In genomic region chr3:105799375-105799774, GRCm38 (mm10) we compare ENCODE assay signal across 8 mouse cellular contexts. TPM values are rescaled to one million over a fixed set of nuclear protein-coding genes. Genes with fewer than 3 reads are reported as not detected.
DNase-seq lines count a peak whose midpoint lies in the region; ATAC-seq and TF ChIP-seq lines count a peak whose summit lies in the region.

No protein-coding gene starts in this region.

- in situ Hi-C loops in CH12.LX (cut with MboI; ENCODE audit: low pct_ligation_motif_present, low pct_unique_long_range_greater_than_20kb, low sequenced_read_pairs) = no loop called here

- WGBS in heart, embryonic 11.5 days (ENCODE audit: insufficient replicate concordance) = 61% methylated on average over 4 of the region's 4 CpGs
- WGBS in forebrain, postnatal 0 days = 73% methylated on average over 4 of the region's 4 CpGs
- WGBS in liver, embryonic 15.5 days (ENCODE audit: insufficient replicate concordance) = 37% methylated on average over 4 of the region's 4 CpGs

- no peak for TF ChIP-seq RAD21 in CH12.LX (IDR thresholded peaks at IDR 0.05; ENCODE audit: low read depth, low read length)

- dilution Hi-C loops in CH12.LX (cut with MboI; ENCODE audit: extremely low pct_ligation_motif_present, extremely low pct_unique_long_range_greater_than_20kb, low sequenced_read_pairs) = no loop called here

- H3K27me3 ChIP-seq in heart, embryonic 11.5 days (ENCODE audit: control insufficient read depth, insufficient read depth, low read length) = no peaks in the 10 kb centered on the region
- H3K27me3 ChIP-seq in CH12.LX (replicated peaks) = no peaks in the 10 kb centered on the region
- H3K27me3 ChIP-seq in forebrain, postnatal 0 days (ENCODE audit: insufficient read depth, low read length) = no peaks in the 10 kb centered on the region
- H3K27me3 ChIP-seq in liver, embryonic 15.5 days = no peaks in the 10 kb centered on the region

- 0 out of 2 replicates have a peak overlapping the region, but pooled peaks have one; percentile 13 for H3K9ac ChIP-seq in heart, embryonic 11.5 days (ENCODE audit: low read depth, low read length)
- H3K9ac ChIP-seq in CH12.LX (ENCODE audit: insufficient read depth, low read depth) = peak overlapping the region; percentile 94
- no peak overlapping the region for H3K9ac ChIP-seq in forebrain, postnatal 0 days
- H3K9ac ChIP-seq in liver, embryonic 15.5 days = peak overlapping the region; percentile 96

- H3K27ac ChIP-seq in heart, embryonic 11.5 days (ENCODE audit: low read depth, low read length) = no peak overlapping the region
- peak overlapping the region; percentile 3; the same call in 1 of the 2 replicates for H3K27ac ChIP-seq in CH12.LX (ENCODE audit: insufficient read depth, low read depth)
- H3K27ac ChIP-seq in forebrain, postnatal 0 days (ENCODE audit: low read depth, low read length) = no peak overlapping the region
- H3K27ac ChIP-seq in liver, embryonic 15.5 days (replicated peaks) = peak overlapping the region; percentile 96

- TF ChIP-seq EP300 in CH12.LX (IDR thresholded peaks at IDR 0.05; ENCODE audit: low read length) = no peak

- no peaks in the 10 kb centered on the region for H3K36me3 ChIP-seq in heart, embryonic 11.5 days (ENCODE audit: control insufficient read depth, insufficient read depth, low read length)
- H3K36me3 ChIP-seq in CH12.LX (replicated peaks in 1 of 2; ENCODE audit: control insufficient read depth in 1 of 2, insufficient read depth in 1 of 2, low read length in 1 of 2) = no peaks in the 10 kb centered on the region
- no peaks in the 10 kb centered on the region for H3K36me3 ChIP-seq in forebrain, postnatal 0 days (ENCODE audit: insufficient read depth)
- H3K36me3 ChIP-seq in liver, embryonic 15.5 days (replicated peaks) = no peaks in the 10 kb centered on the region

- TF ChIP-seq POLR2A in CH12.LX (IDR thresholded peaks at IDR 0.05; ENCODE audit: low read depth, low read length) = no peak

- H3K79me2 ChIP-seq in CH12.LX (replicated peaks; ENCODE audit: control insufficient read depth, extremely low read depth, insufficient read depth, poor library complexity, severe bottlenecking) = peaks cover 50% of the 10 kb centered on the region

- DNase-seq in heart, postnatal 4 days = no peak
- DNase-seq in CH12.LX (ENCODE audit: extremely low read depth) = peak; percentile 38
- DNase-seq in forebrain, postnatal 0 days = no peak
- no peak for DNase-seq in adrenal gland, postnatal 4 days (ENCODE audit: low spot score in 2 of 2)
- DNase-seq in layer of hippocampus, adult 8-10 months (ENCODE audit: low spot score in 2 of 2) = no peak
- no peak for DNase-seq in testis, postnatal 14 days (ENCODE audit: low spot score)

- peaks cover 20% of the 10 kb centered on the region for H3K4me1 ChIP-seq in heart, embryonic 11.5 days (ENCODE audit: control insufficient read depth, insufficient read depth, low read length)
- peaks cover 11 to 50% of the 10 kb centered on the region in 2 experiments for H3K4me1 ChIP-seq in CH12.LX (ENCODE audit: control insufficient read depth in 1 of 2, insufficient read depth in 2 of 2)
- H3K4me1 ChIP-seq in forebrain, postnatal 0 days (ENCODE audit: insufficient read depth) = peaks cover 26% of the 10 kb centered on the region
- peaks cover 63% of the 10 kb centered on the region for H3K4me1 ChIP-seq in liver, embryonic 15.5 days (replicated peaks)

- H3K4me2 ChIP-seq in heart, embryonic 11.5 days = peak overlapping the region; percentile 86
- H3K4me2 ChIP-seq in CH12.LX (ENCODE audit: insufficient read depth, low read depth, poor library complexity, severe bottlenecking) = peak overlapping the region; percentile 96
- H3K4me2 ChIP-seq in forebrain, postnatal 0 days (ENCODE audit: low read depth) = peak overlapping the region; percentile 82; the same call in 1 of the 2 replicates
- H3K4me2 ChIP-seq in liver, embryonic 15.5 days = peak overlapping the region; percentile 77

- H3K4me3 ChIP-seq in heart, embryonic 11.5 days (ENCODE audit: low read depth, low read length) = peak overlapping the region; percentile 82
- H3K4me3 ChIP-seq in CH12.LX (replicated peaks in 1 of 3; ENCODE audit: low read depth in 2 of 3, low read length in 2 of 3, poor library complexity in 1 of 3) = peak overlapping the region; percentile 76 to 83 (median 78)
- H3K4me3 ChIP-seq in forebrain, postnatal 0 days (ENCODE audit: low read depth, low read length) = no peak overlapping the region
- peak overlapping the region; percentile 93 for H3K4me3 ChIP-seq in liver, embryonic 15.5 days (replicated peaks)

- no peak for TF ChIP-seq CTCF in CH12.LX (conservative IDR thresholded peaks at IDR 0.05 in 1 of 2, IDR thresholded peaks at IDR 0.05 in 1 of 2; ENCODE audit: low read depth in 2 of 2, low read length in 2 of 2)
- TF ChIP-seq CTCF in forebrain, postnatal 0 days (IDR thresholded peaks at IDR 0.05; ENCODE audit: low read depth) = no peak

- ATAC-seq in heart, embryonic 11.5 days (replicated peaks; ENCODE audit: insufficient number of reproducible peaks, low FRiP score, low TSS enrichment) = no peak
- no peak for ATAC-seq in forebrain, postnatal 0 days
- ATAC-seq in liver, embryonic 15.5 days (ENCODE audit: insufficient read depth) = no peak

- H3K9me3 ChIP-seq in heart, embryonic 11.5 days (replicated peaks; ENCODE audit: control insufficient read depth, low read length) = no peaks in the 10 kb centered on the region
- H3K9me3 ChIP-seq in CH12.LX (replicated peaks; ENCODE audit: low read length) = no peaks in the 10 kb centered on the region
- no peaks in the 10 kb centered on the region for H3K9me3 ChIP-seq in forebrain, postnatal 0 days (ENCODE audit: low read length)
- H3K9me3 ChIP-seq in liver, embryonic 15.5 days (replicated peaks) = no peaks in the 10 kb centered on the region

TF ChIP-seq in CH12.LX, 34 proteins besides CTCF, POLR2A, EP300 and RAD21:
- TF ChIP-seq RCOR1 (conservative IDR thresholded peaks at IDR 0.05; ENCODE audit: low read depth, low read length) (no peak), MYC (IDR thresholded peaks at IDR 0.05; ENCODE audit: low read depth, low read length) (no peak), TCF12 (IDR thresholded peaks at IDR 0.05; ENCODE audit: low read depth, low read length) (no peak), CHD2 (IDR thresholded peaks at IDR 0.05; ENCODE audit: low read length) (peak; percentile 65; the same call in 1 of the 2 replicates), ZMIZ1 (IDR thresholded peaks at IDR 0.05; ENCODE audit: low read depth, low read length) (0 out of 2 replicates have a peak, but pooled peaks have one; percentile 2), MXI1 (IDR thresholded peaks at IDR 0.05; ENCODE audit: low read depth, low read length) (peak; percentile 37; the same call in 1 of the 2 replicates), IRF4 (IDR thresholded peaks at IDR 0.05; ENCODE audit: low read depth, low read length) (0 out of 2 replicates have a peak, but pooled peaks have one; percentile 20), GABPA (IDR thresholded peaks at IDR 0.05; ENCODE audit: insufficient replicate concordance, low read depth, low read length) (no peak), SMC3 (IDR thresholded peaks at IDR 0.05; ENCODE audit: low read depth, low read length) (no peak; the same call in 1 of the 2 replicates)
TF ChIP-seq in CH12.LX: peak in this region for 4.

RNA-seq across cellular contexts. Expression of gene Rap1a, which starts 1.8 kb away (rescaled TPM):
- 72.6 and 77.5 TPM in 2 replicates for polyA plus RNA-seq in heart, embryonic 11.5 days (2014; fragmentation: Nextera tagmentation; extraction: Ambion mirVana)
- 100 to 1,000 TPM; 131 to 134 TPM for total RNA-seq in heart, postnatal 4 days (2021)
- total RNA-seq in CH12.LX (2012; rRNA removed) (63.3 and 116 TPM in 2 replicates), CH12.LX (2014; rRNA removed) (209 and 234 TPM in 2 replicates)
- 222 and 250 TPM in 2 replicates for polyA plus RNA-seq in CH12.LX (2012; ENCODE audit: insufficient read length, low read depth)
- total RNA-seq in forebrain, postnatal 0 days (2014; rRNA removed) = 36.4 and 37.5 TPM in 2 replicates
- polyA plus RNA-seq in forebrain, postnatal 0 days (2015; fragmentation: Nextera tagmentation; extraction: Ambion mirVana) = 60.7 and 70.5 TPM in 2 replicates
- 87.8 and 106 TPM in 2 replicates for polyA plus RNA-seq in liver, embryonic 15.5 days (2015; fragmentation: Nextera tagmentation; extraction: Ambion mirVana)
- total RNA-seq in adrenal gland, postnatal 4 days (2021) = 100 to 1,000 TPM; 170 to 173 TPM
- total RNA-seq in layer of hippocampus, adult 8-10 months (2022) = 100 to 1,000 TPM in 1 of 4 experiments, 10 to 100 TPM in 3; 80.2 to 101 (median 89.7) TPM

Comparison
In these comparisons a context has a peak if more than half of its experiments do, and no peak if none do; other contexts are left out.
1. H3K27ac ChIP-seq: peak in CH12.LX (single experiment) and liver, embryonic 15.5 days (single experiment); none in heart, embryonic 11.5 days (single experiment) and forebrain, postnatal 0 days (single experiment).
2. Peak in every context shown above with its lines, with median percentiles within 50 percentile points of each other: H3K4me2 ChIP-seq.